Mouse (Mus musculus): ENCODE data around the gene Rps5. TPM values are rescaled to one million over a fixed set of nuclear protein-coding genes. Genes with fewer than 3 reads are reported as not detected.
A peak's percentile ranks its signal among the peaks of the same experiment; 100 is the strongest.

Rps5 gene
- polyA plus RNA-seq, 1 experiment from 2014 or later = 762 TPM

- Histone ChIP-seq H3K27ac (replicated peaks in 1 of 2; ENCODE audit: control insufficient read depth in 1 of 2, insufficient read depth in 1 of 2, low read depth in 2 of 2, low read length in 2 of 2) (peak overlapping the region; percentile 79 to 91), H3K36me3 (ENCODE audit: control insufficient read depth, insufficient read depth, low read length) (no peaks in the 10 kb centered on the region), H3K27me3 (ENCODE audit: control insufficient read depth, insufficient read depth, low read length) (no peaks in the 10 kb centered on the region), H3K9ac (ENCODE audit: low read length) (peak overlapping the region; percentile 74), H3K4me2 (ENCODE audit: low read length) (peak overlapping the region; percentile 83), H3K9me3 (ENCODE audit: control insufficient read depth, low read length) (no peaks in the 10 kb centered on the region), H3K4me3 (ENCODE audit: control insufficient read depth in 1 of 2, insufficient read depth in 1 of 2, low read depth in 1 of 2, low read length in 2 of 2) (peak overlapping the region; percentile 48 to 68), H3K4me1 (ENCODE audit: control insufficient read depth in 2 of 2, insufficient read depth in 2 of 2, low read length in 2 of 2) (peaks cover 6 to 8% of the 10 kb centered on the region in 2 experiments)
- WGBS = 9% methylated on average over 16 of the region's 16 CpGs
- no peak for ATAC-seq (ENCODE audit: insufficient number of reproducible peaks, insufficient read depth, low FRiP score, low read depth)
Measured at GRCm38 (mm10) chr7:12949872-12950229, 27.8 kb downstream of the Rps5 start.

DNA sequence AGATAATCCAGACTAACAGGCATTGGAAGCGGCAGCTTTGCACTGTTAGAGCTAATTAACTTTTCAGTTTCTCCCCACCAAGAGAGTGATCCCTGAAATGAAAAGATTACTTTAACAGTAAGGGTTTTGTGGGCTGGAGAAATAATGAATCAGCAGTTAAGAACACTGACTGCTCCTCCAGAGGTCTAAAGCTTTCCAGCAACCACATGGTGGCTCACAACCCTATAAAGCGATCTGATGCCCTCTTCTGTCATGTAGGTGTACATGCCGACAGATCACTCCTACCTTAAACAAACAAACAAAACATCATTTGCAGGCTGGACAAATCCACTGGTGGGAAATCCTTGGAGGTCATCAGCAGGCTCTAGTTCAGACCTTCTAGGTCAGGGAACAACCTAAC, 32.8 kb downstream of the Rps5 start:
- H3K27me3 ChIP-seq (ENCODE audit: control insufficient read depth, insufficient read depth, low read length) = no peaks in the 10 kb centered on the region
- H3K36me3 ChIP-seq (ENCODE audit: control insufficient read depth, insufficient read depth, low read length) = no peaks in the 10 kb centered on the region
- ATAC-seq (ENCODE audit: insufficient number of reproducible peaks, insufficient read depth, low FRiP score, low read depth) = no peak
- no peak overlapping the region for H3K9ac ChIP-seq (ENCODE audit: low read length)
- H3K4me2 ChIP-seq (ENCODE audit: low read length) = no peak overlapping the region
- H3K27ac ChIP-seq (replicated peaks in 1 of 2; ENCODE audit: control insufficient read depth in 1 of 2, insufficient read depth in 1 of 2, low read depth in 2 of 2, low read length in 2 of 2) = no peak overlapping the region
- H3K9me3 ChIP-seq (ENCODE audit: control insufficient read depth, low read length) = no peaks in the 10 kb centered on the region
- 48% methylated on average over 3 of the region's 3 CpGs for WGBS
- no peak overlapping the region for H3K4me3 ChIP-seq (ENCODE audit: control insufficient read depth in 1 of 2, insufficient read depth in 1 of 2, low read depth in 1 of 2, low read length in 2 of 2)
- H3K4me1 ChIP-seq (ENCODE audit: control insufficient read depth in 2 of 2, insufficient read depth in 2 of 2, low read length in 2 of 2) = peaks cover 6% of the 10 kb centered on the region in 2 experiments

DNA sequence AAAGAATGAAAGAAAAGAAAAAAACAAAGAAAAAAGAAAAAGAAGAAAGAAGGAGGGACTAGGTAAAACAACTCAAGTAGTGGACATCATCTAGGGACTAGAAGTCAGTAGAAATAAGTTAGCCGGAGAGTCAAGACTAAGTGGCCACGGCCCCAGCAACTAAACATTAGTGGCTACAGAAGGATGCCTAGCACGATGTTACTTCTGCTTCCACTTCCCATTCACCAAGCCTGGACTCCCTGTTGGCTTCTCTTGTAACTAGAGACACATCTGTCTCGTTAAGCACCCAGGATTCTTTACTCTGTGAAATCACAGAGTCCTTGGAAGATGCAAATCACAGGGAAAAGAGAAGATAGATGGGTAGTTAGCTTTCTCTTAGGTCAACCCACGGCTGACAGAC, 35.4 kb downstream of the Rps5 start:
- Histone ChIP-seq H3K36me3 (ENCODE audit: control insufficient read depth, insufficient read depth, low read length) (no peaks in the 10 kb centered on the region), H3K9ac (ENCODE audit: low read length) (no peak overlapping the region), H3K4me2 (ENCODE audit: low read length) (no peak overlapping the region), H3K4me3 (ENCODE audit: control insufficient read depth in 1 of 2, insufficient read depth in 1 of 2, low read depth in 1 of 2, low read length in 2 of 2) (no peak overlapping the region), H3K4me1 (ENCODE audit: control insufficient read depth in 2 of 2, insufficient read depth in 2 of 2, low read length in 2 of 2) (no peaks in the 10 kb centered on the region), H3K9me3 (ENCODE audit: control insufficient read depth, low read length) (no peaks in the 10 kb centered on the region), H3K27ac (replicated peaks in 1 of 2; ENCODE audit: control insufficient read depth in 1 of 2, insufficient read depth in 1 of 2, low read depth in 2 of 2, low read length in 2 of 2) (no peak overlapping the region), H3K27me3 (ENCODE audit: control insufficient read depth, insufficient read depth, low read length) (no peaks in the 10 kb centered on the region)
- no peak for ATAC-seq (ENCODE audit: insufficient number of reproducible peaks, insufficient read depth, low FRiP score, low read depth)
- 70% methylated on average over 5 of the region's 5 CpGs for WGBS

- Histone ChIP-seq H3K9ac (ENCODE audit: low read length) (no peak overlapping the region), H3K36me3 (ENCODE audit: control insufficient read depth, insufficient read depth, low read length) (no peaks in the 10 kb centered on the region), H3K4me2 (ENCODE audit: low read length) (no peak overlapping the region), H3K27me3 (ENCODE audit: control insufficient read depth, insufficient read depth, low read length) (no peaks in the 10 kb centered on the region), H3K4me1 (ENCODE audit: control insufficient read depth in 2 of 2, insufficient read depth in 2 of 2, low read length in 2 of 2) (no peaks in the 10 kb centered on the region), H3K9me3 (ENCODE audit: control insufficient read depth, low read length) (no peaks in the 10 kb centered on the region), H3K4me3 (ENCODE audit: control insufficient read depth in 1 of 2, insufficient read depth in 1 of 2, low read depth in 1 of 2, low read length in 2 of 2) (no peak overlapping the region), H3K27ac (replicated peaks in 1 of 2; ENCODE audit: control insufficient read depth in 1 of 2, insufficient read depth in 1 of 2, low read depth in 2 of 2, low read length in 2 of 2) (no peak overlapping the region)
- ATAC-seq (ENCODE audit: insufficient number of reproducible peaks, insufficient read depth, low FRiP score, low read depth) = no peak
- WGBS = 81% methylated on average over 4 of the region's 4 CpGs
Measured at GRCm38 (mm10) chr7:12958948-12959347, 36.9 kb downstream of the Rps5 start.

DNA sequence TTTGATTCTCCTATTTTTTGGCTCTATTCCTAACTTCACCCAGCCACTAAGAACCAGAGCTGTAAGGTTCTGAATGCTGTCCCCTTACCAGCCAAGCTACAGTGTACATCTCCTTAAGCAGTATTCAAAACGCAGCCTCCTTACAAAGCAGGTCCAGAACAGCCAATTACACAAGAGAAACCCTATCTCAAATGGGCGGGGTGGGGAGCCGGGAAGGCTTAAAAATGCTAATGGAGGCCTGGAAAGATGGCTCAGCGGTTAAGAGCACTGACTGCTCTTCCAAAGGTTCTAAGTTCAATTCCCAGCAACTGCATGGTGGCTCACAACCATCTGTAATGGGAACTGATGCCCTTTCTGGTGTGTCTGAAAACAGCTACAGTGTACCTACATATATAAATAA, 37.6 kb downstream of the Rps5 start:
- WGBS = 25% methylated on average over 4 of the region's 4 CpGs
- Histone ChIP-seq H3K4me2 (ENCODE audit: low read length) (no peak overlapping the region), H3K27ac (replicated peaks in 1 of 2; ENCODE audit: control insufficient read depth in 1 of 2, insufficient read depth in 1 of 2, low read depth in 2 of 2, low read length in 2 of 2) (no peak overlapping the region), H3K9ac (ENCODE audit: low read length) (no peak overlapping the region), H3K4me3 (ENCODE audit: control insufficient read depth in 1 of 2, insufficient read depth in 1 of 2, low read depth in 1 of 2, low read length in 2 of 2) (no peak overlapping the region), H3K27me3 (ENCODE audit: control insufficient read depth, insufficient read depth, low read length) (no peaks in the 10 kb centered on the region), H3K9me3 (ENCODE audit: control insufficient read depth, low read length) (no peaks in the 10 kb centered on the region), H3K36me3 (ENCODE audit: control insufficient read depth, insufficient read depth, low read length) (no peaks in the 10 kb centered on the region), H3K4me1 (ENCODE audit: control insufficient read depth in 2 of 2, insufficient read depth in 2 of 2, low read length in 2 of 2) (no peaks in the 10 kb centered on the region)
- ATAC-seq (ENCODE audit: insufficient number of reproducible peaks, insufficient read depth, low FRiP score, low read depth) = no peak

DNA sequence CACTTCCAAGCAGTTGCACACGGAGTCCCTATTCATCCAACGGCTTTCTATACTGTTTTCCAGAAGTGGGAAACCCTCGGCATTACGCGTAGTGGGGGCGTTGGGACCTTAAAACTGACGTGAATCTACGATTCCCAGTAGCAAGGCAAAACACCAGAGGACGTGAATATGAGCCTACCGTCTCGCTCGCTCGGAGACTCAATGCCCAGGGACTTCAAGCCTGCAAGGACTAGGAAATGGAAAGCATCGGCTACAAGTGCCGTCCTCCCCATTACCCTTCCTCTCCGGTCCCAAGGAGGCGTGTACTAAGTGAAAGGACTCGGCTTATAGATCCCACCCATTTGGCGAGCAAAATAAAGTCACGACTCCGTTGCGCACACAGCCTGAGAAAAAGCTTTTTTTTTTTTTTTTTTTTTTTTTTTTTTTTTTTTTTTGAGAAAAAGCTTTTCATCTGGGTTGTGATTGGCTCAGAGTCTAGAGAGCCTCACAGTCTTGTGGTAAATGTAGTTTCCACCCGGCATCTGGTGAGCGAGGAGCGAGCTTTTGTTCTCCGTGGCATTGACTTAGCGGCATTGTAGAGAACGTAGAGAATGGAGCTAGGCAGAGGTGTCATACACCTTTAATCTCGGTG, 39.5 kb downstream of the Rps5 start:
- Histone ChIP-seq H3K27me3 (ENCODE audit: control insufficient read depth, insufficient read depth, low read length) (no peaks in the 10 kb centered on the region), H3K9ac (ENCODE audit: low read length) (peak overlapping the region; percentile 77), H3K4me3 (ENCODE audit: control insufficient read depth in 1 of 2, insufficient read depth in 1 of 2, low read depth in 1 of 2, low read length in 2 of 2) (peak overlapping the region; percentile 55 to 74), H3K4me2 (ENCODE audit: low read length) (peak overlapping the region; percentile 72), H3K4me1 (ENCODE audit: control insufficient read depth in 2 of 2, insufficient read depth in 2 of 2, low read length in 2 of 2) (peaks cover 5 to 6% of the 10 kb centered on the region in 2 experiments), H3K9me3 (ENCODE audit: control insufficient read depth, low read length) (no peaks in the 10 kb centered on the region), H3K27ac (replicated peaks in 1 of 2; ENCODE audit: control insufficient read depth in 1 of 2, insufficient read depth in 1 of 2, low read depth in 2 of 2, low read length in 2 of 2) (peak overlapping the region; percentile 73 to 82), H3K36me3 (ENCODE audit: control insufficient read depth, insufficient read depth, low read length) (no peaks in the 10 kb centered on the region)
- WGBS = 3% methylated on average over 29 of the region's 29 CpGs
- peak; percentile 27; the same call in 1 of the 2 replicates for ATAC-seq (ENCODE audit: insufficient number of reproducible peaks, insufficient read depth, low FRiP score, low read depth)

- no peaks in the 10 kb centered on the region for H3K9me3 ChIP-seq (ENCODE audit: control insufficient read depth, low read length)
- peaks cover 5 to 16% of the 10 kb centered on the region in 2 experiments for H3K4me1 ChIP-seq (ENCODE audit: control insufficient read depth in 2 of 2, insufficient read depth in 2 of 2, low read length in 2 of 2)
- peaks cover 21% of the 10 kb centered on the region for H3K36me3 ChIP-seq (ENCODE audit: control insufficient read depth, insufficient read depth, low read length)
- peak within 1 kb of the TSS; percentile 97 for H3K9ac ChIP-seq (ENCODE audit: low read length)
- H3K4me2 ChIP-seq (ENCODE audit: low read length) = peak within 1 kb of the TSS; percentile 94
- peak within 1 kb of the TSS; percentile 86 to 87 for H3K27ac ChIP-seq (replicated peaks in 1 of 2; ENCODE audit: control insufficient read depth in 1 of 2, insufficient read depth in 1 of 2, low read depth in 2 of 2, low read length in 2 of 2)
- H3K4me3 ChIP-seq (ENCODE audit: control insufficient read depth in 1 of 2, insufficient read depth in 1 of 2, low read depth in 1 of 2, low read length in 2 of 2) = peak within 1 kb of the TSS; percentile 92 to 95
- no peaks in the 10 kb centered on the region for H3K27me3 ChIP-seq (ENCODE audit: control insufficient read depth, insufficient read depth, low read length)
- WGBS = under 1% methylated on average over 23 of the region's 23 CpGs
- peak; percentile 83 for ATAC-seq (ENCODE audit: insufficient number of reproducible peaks, insufficient read depth, low FRiP score, low read depth)
Measured at GRCm38 (mm10) chr7:12965678-12966091, 43.6 kb downstream of the Rps5 start, which contains the start of gene Zfp324. TSS of gene Zfp324 (plus strand) at chr7:12965838.

Measured in heart, embryonic 14.5 days (tissue).